Mouse (Mus musculus): ENCODE data around the gene Dapk3.

- TF ChIP-seq CTCF (conservative IDR thresholded peaks at IDR 0.05; ENCODE audit: low read length) (peak; percentile 83), POU5F1 (IDR thresholded peaks at IDR 0.05; ENCODE audit: borderline replicate concordance, low read length) (no peak), NANOG (IDR thresholded peaks at IDR 0.05; ENCODE audit: borderline replicate concordance, low read length) (no peak)
Measured at GRCm38 (mm10) chr10:81210154-81210553, 27.3 kb downstream of the Dapk3 start.
